Mouse (Mus musculus) forebrain, embryonic 14.5 days (tissue): ENCODE results near the gene Arid5a. TPM values are rescaled to one million over a fixed set of nuclear protein-coding genes. Genes with fewer than 3 reads are reported as not detected.
A peak's percentile ranks its signal among the peaks of the same experiment; 100 is the strongest.

ENCODE experiments used
- ATAC-seq: fragments of 200-750 bp; cut with Nextera tagmentation; 2 replicates; pipeline ENCODE4 v1.8.0; 2017; ENCODE audit warnings: mild to moderate bottlenecking, moderate library complexity
- DNase-seq: peaks from one replicate; pipeline ENCODE4 v3.0.0-alpha.2; 2015; ENCODE audit warnings: low spot score
- H3K27ac ChIP-seq: fragments of 300-500 bp; sonication (generic); 2 replicates; pipeline ENCODE4 v1.5.1; 2014; ENCODE audit warnings: low read depth, mild to moderate bottlenecking, control low read depth, low read length, moderate library complexity
- H3K27me3 ChIP-seq: fragments of 300-500 bp; sonication (generic); replicated peaks from 2 replicates; pipeline ENCODE4 v1.6.1; 2014; ENCODE audit warnings: low read length, control low read depth, mixed read lengths; ENCODE audit not compliant: control insufficient read depth, insufficient read depth
- H3K36me3 ChIP-seq: fragments of 300-500 bp; sonication (generic); 2 replicates; pipeline ENCODE4 v1.6.1; 2014; ENCODE audit warnings: low read length, control low read depth; ENCODE audit not compliant: control insufficient read depth, insufficient read depth
- H3K4me1 ChIP-seq: fragments of 300-500 bp; sonication (generic); 2 replicates; pipeline ENCODE4 v1.6.1; 2014; ENCODE audit warnings: antibody characterized with exemption, low read length, control low read depth; ENCODE audit not compliant: control insufficient read depth, insufficient read depth
- H3K4me2 ChIP-seq: fragments of 300-500 bp; sonication (generic); 2 replicates; pipeline ENCODE4 v1.6.1; 2014; ENCODE audit warnings: mild to moderate bottlenecking, control low read depth, low read length
- H3K4me3 ChIP-seq: fragments of 300-500 bp; sonication (generic); 2 replicates; pipeline ENCODE4 v1.5.1; 2014; ENCODE audit warnings: low read depth, low read length, control low read depth
- H3K9ac ChIP-seq: fragments of 300-500 bp; sonication (generic); 2 replicates; pipeline ENCODE4 v1.6.1; 2014; ENCODE audit warnings: mild to moderate bottlenecking, low read length, control low read depth, moderate library complexity
- H3K9me3 ChIP-seq: fragments of 300-500 bp; sonication (generic); replicated peaks from 2 replicates; pipeline ENCODE4 v1.6.1; 2016; ENCODE audit warnings: low read length, control low read depth, mixed read lengths; ENCODE audit not compliant: control insufficient read depth
- WGBS: fragments of 180-500 bp; shearing (Covaris S2); extraction: QIAGEN DNeasy Blood & Tissue Kit; methylation state at CpG from one replicate; pipeline ENCODE4 v1.1.7; 2014; 5-methylcytosine and 5-hydroxymethylcytosine counted together
- polyA plus RNA-seq: library from polyadenylated mRNA; unstranded; fragments of >200 nt; fragmentation: Nextera tagmentation; extraction: Ambion mirVana; gene quantifications from 2 replicates; pipeline ENCODE4 v1.2.1, GENCODE M21; 2014

Gene Arid5a
- polyA plus RNA-seq, 1 experiment from 2014 or later = 1.8 TPM

GRCm38 (mm10) chr1:36325900-36326321 is 18.4 kb downstream of the Arid5a start:
- Histone ChIP-seq H3K4me3 (no peak overlapping the region), H3K4me1 (no peaks in the 10 kb centered on the region), H3K27me3 (no peaks in the 10 kb centered on the region), H3K4me2 (no peak overlapping the region), H3K9ac (no peak overlapping the region), H3K9me3 (no peaks in the 10 kb centered on the region), H3K27ac (no peak overlapping the region), H3K36me3 (no peaks in the 10 kb centered on the region)
- 96% methylated on average over 2 of the region's 2 CpGs for WGBS
- no peak for DNase-seq
- no peak for ATAC-seq

- H3K9me3 ChIP-seq = no peaks in the 10 kb centered on the region
- H3K27me3 ChIP-seq = no peaks in the 10 kb centered on the region
- DNase-seq (no peak), ATAC-seq (no peak)
- peaks cover 6% of the 10 kb centered on the region; the same call in 1 of the 2 replicates for H3K36me3 ChIP-seq
- H3K27ac ChIP-seq = no peak overlapping the region
- no peak overlapping the region for H3K4me2 ChIP-seq
- no peak overlapping the region for H3K9ac ChIP-seq
- H3K4me1 ChIP-seq = no peaks in the 10 kb centered on the region
- H3K4me3 ChIP-seq = no peak overlapping the region
- 85% methylated on average over 2 of the region's 2 CpGs for WGBS
Measured at GRCm38 (mm10) chr1:36326815-36327214, 19.3 kb downstream of the Arid5a start.

GRCm38 (mm10) chr1:36331743-36332142 is 24.2 kb downstream of the Arid5a start:
- no peak overlapping the region for H3K4me2 ChIP-seq
- no peaks in the 10 kb centered on the region for H3K27me3 ChIP-seq
- H3K9me3 ChIP-seq = no peaks in the 10 kb centered on the region
- H3K36me3 ChIP-seq = peaks cover 25% of the 10 kb centered on the region
- H3K4me3 ChIP-seq = no peak overlapping the region
- no peak overlapping the region for H3K9ac ChIP-seq
- H3K4me1 ChIP-seq = no peaks in the 10 kb centered on the region
- ATAC-seq = no peak
- WGBS = 81% methylated on average over 6 of the region's 6 CpGs
- no peak overlapping the region for H3K27ac ChIP-seq
- DNase-seq = no peak

GRCm38 (mm10) chr1:36332955-36333887 is 25.7 kb downstream of the Arid5a start:
- Histone ChIP-seq H3K9me3 (no peaks in the 10 kb centered on the region), H3K4me2 (no peak overlapping the region), H3K4me1 (no peaks in the 10 kb centered on the region), H3K27me3 (no peaks in the 10 kb centered on the region), H3K36me3 (peaks cover 40% of the 10 kb centered on the region), H3K4me3 (no peak overlapping the region), H3K27ac (no peak overlapping the region), H3K9ac (no peak overlapping the region)
- DNase-seq = no peak
- no peak for ATAC-seq
- WGBS = 90% methylated on average over 14 of the region's 14 CpGs

- 95% methylated on average over 6 of the region's 6 CpGs for WGBS
- ATAC-seq (no peak), DNase-seq (no peak)
- no peak overlapping the region for H3K4me3 ChIP-seq
- peaks cover 100% of the 10 kb centered on the region for H3K36me3 ChIP-seq
- H3K27me3 ChIP-seq = no peaks in the 10 kb centered on the region
- H3K4me1 ChIP-seq = no peaks in the 10 kb centered on the region
- no peaks in the 10 kb centered on the region for H3K9me3 ChIP-seq
- H3K27ac ChIP-seq = no peak overlapping the region
- no peak overlapping the region for H3K9ac ChIP-seq
- H3K4me2 ChIP-seq = no peak overlapping the region
Measured at GRCm38 (mm10) chr1:36342547-36342946, 35.0 kb downstream of the Arid5a start.

GRCm38 (mm10) chr1:36352351-36352750 is 44.8 kb downstream of the Arid5a start:
- 94% methylated on average over 4 of the region's 4 CpGs for WGBS
- no peak for DNase-seq
- H3K27ac ChIP-seq = no peak overlapping the region
- no peaks in the 10 kb centered on the region for H3K9me3 ChIP-seq
- H3K4me2 ChIP-seq = no peak overlapping the region
- no peaks in the 10 kb centered on the region for H3K27me3 ChIP-seq
- no peaks in the 10 kb centered on the region for H3K4me1 ChIP-seq
- H3K9ac ChIP-seq = no peak overlapping the region
- no peak for ATAC-seq
- H3K36me3 ChIP-seq = peaks cover 93% of the 10 kb centered on the region
- no peak overlapping the region for H3K4me3 ChIP-seq

GRCm38 (mm10) chr1:36356955-36357695 is 49.6 kb downstream of the Arid5a start:
- no peak for ATAC-seq
- no peak overlapping the region for H3K27ac ChIP-seq
- H3K9ac ChIP-seq = no peak overlapping the region
- no peaks in the 10 kb centered on the region for H3K27me3 ChIP-seq
- H3K9me3 ChIP-seq = no peaks in the 10 kb centered on the region
- no peaks in the 10 kb centered on the region for H3K4me1 ChIP-seq
- WGBS = 93% methylated on average over 5 of the region's 5 CpGs
- no peak overlapping the region for H3K4me2 ChIP-seq
- no peak overlapping the region for H3K4me3 ChIP-seq
- H3K36me3 ChIP-seq = peaks cover 77% of the 10 kb centered on the region
- DNase-seq = no peak

- WGBS = 51% methylated on average over 12 of the region's 12 CpGs
- peak overlapping the region; percentile 90 for H3K4me3 ChIP-seq
- H3K4me2 ChIP-seq = peak overlapping the region; percentile 80
- no peaks in the 10 kb centered on the region for H3K27me3 ChIP-seq
- H3K9ac ChIP-seq = peak overlapping the region; percentile 94
- no peak for ATAC-seq
- no peaks in the 10 kb centered on the region for H3K9me3 ChIP-seq
- DNase-seq = no peak
- peaks cover 11% of the 10 kb centered on the region for H3K4me1 ChIP-seq
- H3K36me3 ChIP-seq = peaks cover 27% of the 10 kb centered on the region
- H3K27ac ChIP-seq = no peak overlapping the region
Measured at GRCm38 (mm10) chr1:36367698-36368097, 60.2 kb downstream of the Arid5a start.
